Mouse (Mus musculus) lung, adult 2 months (tissue): ENCODE measurements around the gene Adamtsl1.

Source experiments
- CTCF ChIP-seq: fragments of 200-500 bp; IDR thresholded peaks from 2 replicates; pipeline ENCODE4 v1.5.1; 2011; ENCODE audit warnings: mild to moderate bottlenecking, low read length, control low read depth; ENCODE audit not compliant: insufficient read depth
- POLR2A ChIP-seq: fragments of 200-500 bp; IDR thresholded peaks from 2 replicates; pipeline ENCODE4 v1.6.1; 2011; ENCODE audit warnings: low read depth, mild to moderate bottlenecking, control low read depth, low read length, borderline replicate concordance; ENCODE audit errors: extremely low read depth

DNA sequence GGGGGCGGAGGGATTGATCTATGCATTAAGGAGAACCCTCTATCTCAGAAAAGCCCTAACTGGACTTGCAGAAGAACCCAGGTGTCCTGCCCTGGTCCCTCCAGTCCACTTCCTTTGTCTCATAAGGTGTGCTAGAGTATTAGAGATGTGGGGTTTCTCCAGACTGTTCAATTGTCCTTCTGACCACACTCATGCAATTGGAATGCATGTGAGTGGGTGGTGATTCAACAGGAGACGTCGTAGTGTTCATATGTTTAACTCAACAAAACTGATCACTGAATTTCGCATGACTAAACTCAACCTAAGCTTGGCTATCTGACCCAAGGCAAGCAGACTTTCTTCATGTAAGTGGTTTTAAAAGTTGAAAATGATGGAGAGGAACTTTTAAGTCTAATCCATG lies 443.3 kb downstream of the Adamtsl1 start:
- TF ChIP-seq POLR2A, result no peak
- no peak for TF ChIP-seq CTCF
